Mouse (Mus musculus): Measurements from ENCODE around the gene Olfr1416. TPM values are rescaled to one million over a fixed set of nuclear protein-coding genes. Genes with fewer than 3 reads are reported as not detected.

Gene Olfr1416
- polyA plus RNA-seq, 1 experiment from 2014 or later: not detected

- H3K4me3 ChIP-seq (ENCODE audit: low read depth, low read length): peak within 1 kb of the TSS; percentile 95
- WGBS (ENCODE audit: insufficient replicate concordance): under 1% methylated on average over 67 of the region's 67 CpGs
- H3K4me2 ChIP-seq (ENCODE audit: low read depth, low read length): peak within 1 kb of the TSS; percentile 92
- H3K4me1 ChIP-seq (ENCODE audit: control insufficient read depth, low read depth, low read length): peaks cover 9% of the 10 kb centered on the region
- no peaks in the 10 kb centered on the region for H3K27me3 ChIP-seq (ENCODE audit: control insufficient read depth, insufficient read depth, low read depth, low read length)
- peak within 1 kb of the TSS; percentile 93 for H3K9ac ChIP-seq (ENCODE audit: low read depth, low read length)
- H3K36me3 ChIP-seq (ENCODE audit: control insufficient read depth, insufficient read depth): peaks cover 9% of the 10 kb centered on the region
- peak; percentile 90 for ATAC-seq (ENCODE audit: low read depth)
- no peaks in the 10 kb centered on the region for H3K9me3 ChIP-seq (replicated peaks; ENCODE audit: control insufficient read depth, low read length)
- H3K27ac ChIP-seq (ENCODE audit: low read length): peak within 1 kb of the TSS; percentile 64
Measured at GRCm38 (mm10) chr1:92473165-92474041, 11.5 kb downstream of the Olfr1416 start, which contains the start of gene Ndufa10. Ndufa10 (minus strand) TSS chr1:92473860.

GRCm38 (mm10) chr1:92468891-92469290 is 16.0 kb downstream of the Olfr1416 start:
- peaks cover 3% of the 10 kb centered on the region for H3K4me1 ChIP-seq (ENCODE audit: control insufficient read depth, low read depth, low read length)
- no peak overlapping the region for H3K9ac ChIP-seq (ENCODE audit: low read depth, low read length)
- no peaks in the 10 kb centered on the region for H3K27me3 ChIP-seq (ENCODE audit: control insufficient read depth, insufficient read depth, low read depth, low read length)
- peaks cover 13% of the 10 kb centered on the region for H3K36me3 ChIP-seq (ENCODE audit: control insufficient read depth, insufficient read depth)
- WGBS (ENCODE audit: insufficient replicate concordance): 32% methylated on average over 4 of the region's 4 CpGs
- H3K9me3 ChIP-seq (replicated peaks; ENCODE audit: control insufficient read depth, low read length): no peaks in the 10 kb centered on the region
- no peak overlapping the region for H3K4me3 ChIP-seq (ENCODE audit: low read depth, low read length)
- ATAC-seq (ENCODE audit: low read depth): no peak
- no peak overlapping the region for H3K27ac ChIP-seq (ENCODE audit: low read length)
- H3K4me2 ChIP-seq (ENCODE audit: low read depth, low read length): no peak overlapping the region

GRCm38 (mm10) chr1:92458416-92458815 is 26.5 kb downstream of the Olfr1416 start:
- H3K9me3 ChIP-seq (replicated peaks; ENCODE audit: control insufficient read depth, low read length): no peaks in the 10 kb centered on the region
- H3K4me2 ChIP-seq (ENCODE audit: low read depth, low read length): no peak overlapping the region
- WGBS (ENCODE audit: insufficient replicate concordance): 82% methylated on average over 6 of the region's 6 CpGs
- H3K4me1 ChIP-seq (ENCODE audit: control insufficient read depth, low read depth, low read length): no peaks in the 10 kb centered on the region
- no peak overlapping the region for H3K4me3 ChIP-seq (ENCODE audit: low read depth, low read length)
- no peak overlapping the region for H3K27ac ChIP-seq (ENCODE audit: low read length)
- no peak overlapping the region for H3K9ac ChIP-seq (ENCODE audit: low read depth, low read length)
- no peaks in the 10 kb centered on the region for H3K27me3 ChIP-seq (ENCODE audit: control insufficient read depth, insufficient read depth, low read depth, low read length)
- ATAC-seq (ENCODE audit: low read depth): no peak
- H3K36me3 ChIP-seq (ENCODE audit: control insufficient read depth, insufficient read depth): peaks cover 26% of the 10 kb centered on the region

- no peak overlapping the region for H3K4me2 ChIP-seq (ENCODE audit: low read depth, low read length)
- peaks cover 23% of the 10 kb centered on the region for H3K36me3 ChIP-seq (ENCODE audit: control insufficient read depth, insufficient read depth)
- no peaks in the 10 kb centered on the region for H3K9me3 ChIP-seq (replicated peaks; ENCODE audit: control insufficient read depth, low read length)
- H3K27ac ChIP-seq (ENCODE audit: low read length): no peak overlapping the region
- H3K4me3 ChIP-seq (ENCODE audit: low read depth, low read length): no peak overlapping the region
- no peaks in the 10 kb centered on the region for H3K4me1 ChIP-seq (ENCODE audit: control insufficient read depth, low read depth, low read length)
- no peaks in the 10 kb centered on the region for H3K27me3 ChIP-seq (ENCODE audit: control insufficient read depth, insufficient read depth, low read depth, low read length)
- H3K9ac ChIP-seq (ENCODE audit: low read depth, low read length): no peak overlapping the region
- no peak for ATAC-seq (ENCODE audit: low read depth)
Measured at GRCm38 (mm10) chr1:92457758-92458157, 27.2 kb downstream of the Olfr1416 start.

GRCm38 (mm10) chr1:92453751-92454445 is 31.0 kb downstream of the Olfr1416 start:
- Histone ChIP-seq H3K4me3 (ENCODE audit: low read depth, low read length) (no peak overlapping the region), H3K36me3 (ENCODE audit: control insufficient read depth, insufficient read depth) (peaks cover 26% of the 10 kb centered on the region), H3K4me2 (ENCODE audit: low read depth, low read length) (no peak overlapping the region), H3K9me3 (replicated peaks; ENCODE audit: control insufficient read depth, low read length) (no peaks in the 10 kb centered on the region), H3K9ac (ENCODE audit: low read depth, low read length) (no peak overlapping the region), H3K27me3 (ENCODE audit: control insufficient read depth, insufficient read depth, low read depth, low read length) (no peaks in the 10 kb centered on the region), H3K27ac (ENCODE audit: low read length) (no peak overlapping the region), H3K4me1 (ENCODE audit: control insufficient read depth, low read depth, low read length) (no peaks in the 10 kb centered on the region)
- no peak for ATAC-seq (ENCODE audit: low read depth)
- 59% methylated on average over 8 of the region's 8 CpGs for WGBS (ENCODE audit: insufficient replicate concordance)

GRCm38 (mm10) chr1:92448293-92448692 is 36.6 kb downstream of the Olfr1416 start:
- ATAC-seq (ENCODE audit: low read depth): no peak

GRCm38 (mm10) chr1:92441453-92442063 is 43.4 kb downstream of the Olfr1416 start:
- Histone ChIP-seq H3K36me3 (ENCODE audit: control insufficient read depth, insufficient read depth) (peaks cover 7% of the 10 kb centered on the region), H3K4me1 (ENCODE audit: control insufficient read depth, low read depth, low read length) (peaks cover 3% of the 10 kb centered on the region), H3K4me2 (ENCODE audit: low read depth, low read length) (no peak overlapping the region), H3K9ac (ENCODE audit: low read depth, low read length) (no peak overlapping the region), H3K27ac (ENCODE audit: low read length) (no peak overlapping the region), H3K27me3 (ENCODE audit: control insufficient read depth, insufficient read depth, low read depth, low read length) (no peaks in the 10 kb centered on the region), H3K4me3 (ENCODE audit: low read depth, low read length) (no peak overlapping the region), H3K9me3 (replicated peaks; ENCODE audit: control insufficient read depth, low read length) (no peaks in the 10 kb centered on the region)
- peak; percentile 89 for ATAC-seq (ENCODE audit: low read depth)
- 28% methylated on average over 6 of the region's 6 CpGs for whole genome bisulfite sequencing (ENCODE audit: insufficient replicate concordance)

More at GRCm38 (mm10) chr1:92448293-92448692, 36.6 kb downstream of the Olfr1416 start:
- Histone ChIP-seq H3K36me3 (ENCODE audit: control insufficient read depth, insufficient read depth) (peaks cover 25% of the 10 kb centered on the region), H3K9ac (ENCODE audit: low read depth, low read length) (no peak overlapping the region), H3K4me2 (ENCODE audit: low read depth, low read length) (no peak overlapping the region), H3K4me3 (ENCODE audit: low read depth, low read length) (no peak overlapping the region), H3K4me1 (ENCODE audit: control insufficient read depth, low read depth, low read length) (no peaks in the 10 kb centered on the region), H3K9me3 (replicated peaks; ENCODE audit: control insufficient read depth, low read length) (no peaks in the 10 kb centered on the region), H3K27ac (ENCODE audit: low read length) (no peak overlapping the region), H3K27me3 (ENCODE audit: control insufficient read depth, insufficient read depth, low read depth, low read length) (no peaks in the 10 kb centered on the region)
- WGBS (ENCODE audit: insufficient replicate concordance): 68% methylated on average over 3 of the region's 3 CpGs

- Histone ChIP-seq H3K9ac (ENCODE audit: low read depth, low read length) (no peak overlapping the region), H3K36me3 (ENCODE audit: control insufficient read depth, insufficient read depth) (peaks cover 7% of the 10 kb centered on the region), H3K4me2 (ENCODE audit: low read depth, low read length) (no peak overlapping the region), H3K27ac (ENCODE audit: low read length) (no peak overlapping the region), H3K4me1 (ENCODE audit: control insufficient read depth, low read depth, low read length) (peaks cover 3% of the 10 kb centered on the region), H3K4me3 (ENCODE audit: low read depth, low read length) (no peak overlapping the region), H3K9me3 (replicated peaks; ENCODE audit: control insufficient read depth, low read length) (no peaks in the 10 kb centered on the region), H3K27me3 (ENCODE audit: control insufficient read depth, insufficient read depth, low read depth, low read length) (no peaks in the 10 kb centered on the region)
- ATAC-seq (ENCODE audit: low read depth): no peak
- 75% methylated on average over 9 of the region's 9 CpGs for WGBS (ENCODE audit: insufficient replicate concordance)
Measured at GRCm38 (mm10) chr1:92440066-92440750, 44.7 kb downstream of the Olfr1416 start.

All from liver, embryonic 16.5 days (tissue).